Mouse (Mus musculus) frontal cortex, adult 2 months (tissue): ENCODE data around the gene Kcnk7. TPM values are rescaled to one million over a fixed set of nuclear protein-coding genes. Genes with fewer than 3 reads are reported as not detected.
"Not testable (repeated sequence)": the region's sequence is repeated elsewhere in the genome, so short reads cannot be mapped to it uniquely, and the experiment has no call there.

ENCODE experiments used
- DNase-seq, 2 experiments: peaks; one replicate each; pipeline ENCODE4 v3.0.0; 2022; ENCODE audit warnings: low spot score in 1 of 2; ENCODE audit errors: extremely low spot score in 1 of 2
- polyA plus RNA-seq: library from polyadenylated mRNA; depleted of rRNA; stranded (reverse); fragments of >200 nt; gene quantifications from 2 replicates; pipeline ENCODE4 v1.2.3, GENCODE M21; 2012; rRNA removed

Gene Kcnk7
- 0.22 and 0.27 TPM in 2 replicates for polyA plus RNA-seq

- DNase-seq: peak in 1 of 2 experiments; percentile 58
Observed at GRCm38 (mm10) chr19:5704163-5704800, at the start of gene Kcnk7. Kcnk7 (plus strand) TSS chr19:5704367.

GRCm38 (mm10) chr19:5654720-5655298, 49.4 kb upstream of the Kcnk7 start:
- no peak for DNase-seq

- DNase-seq: peak in 1 of 2 experiments; percentile 20
Observed at GRCm38 (mm10) chr19:5660942-5661751, 43.0 kb upstream of the Kcnk7 start.

DNA sequence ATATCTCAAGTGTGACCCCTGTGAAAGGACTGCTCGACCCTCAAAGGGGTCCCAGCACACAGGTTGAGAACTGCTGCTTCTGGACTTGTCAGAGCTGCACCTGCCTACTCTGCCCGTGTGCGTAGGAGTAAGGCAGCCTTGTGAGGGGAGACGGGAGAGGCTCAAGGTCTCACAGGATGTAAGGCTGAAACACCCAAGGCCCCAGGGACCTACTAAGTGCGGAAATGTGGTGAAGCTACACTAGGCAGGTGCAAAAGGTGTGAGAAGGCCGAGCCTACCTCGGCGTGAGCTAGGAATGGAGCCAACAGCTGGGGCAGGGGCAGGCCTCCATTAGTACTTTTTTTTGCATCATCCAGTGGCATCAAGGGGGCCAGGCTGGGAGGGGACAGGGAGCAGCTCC, 41.9 kb upstream of the Kcnk7 start:
- no peak for DNase-seq

DNA sequence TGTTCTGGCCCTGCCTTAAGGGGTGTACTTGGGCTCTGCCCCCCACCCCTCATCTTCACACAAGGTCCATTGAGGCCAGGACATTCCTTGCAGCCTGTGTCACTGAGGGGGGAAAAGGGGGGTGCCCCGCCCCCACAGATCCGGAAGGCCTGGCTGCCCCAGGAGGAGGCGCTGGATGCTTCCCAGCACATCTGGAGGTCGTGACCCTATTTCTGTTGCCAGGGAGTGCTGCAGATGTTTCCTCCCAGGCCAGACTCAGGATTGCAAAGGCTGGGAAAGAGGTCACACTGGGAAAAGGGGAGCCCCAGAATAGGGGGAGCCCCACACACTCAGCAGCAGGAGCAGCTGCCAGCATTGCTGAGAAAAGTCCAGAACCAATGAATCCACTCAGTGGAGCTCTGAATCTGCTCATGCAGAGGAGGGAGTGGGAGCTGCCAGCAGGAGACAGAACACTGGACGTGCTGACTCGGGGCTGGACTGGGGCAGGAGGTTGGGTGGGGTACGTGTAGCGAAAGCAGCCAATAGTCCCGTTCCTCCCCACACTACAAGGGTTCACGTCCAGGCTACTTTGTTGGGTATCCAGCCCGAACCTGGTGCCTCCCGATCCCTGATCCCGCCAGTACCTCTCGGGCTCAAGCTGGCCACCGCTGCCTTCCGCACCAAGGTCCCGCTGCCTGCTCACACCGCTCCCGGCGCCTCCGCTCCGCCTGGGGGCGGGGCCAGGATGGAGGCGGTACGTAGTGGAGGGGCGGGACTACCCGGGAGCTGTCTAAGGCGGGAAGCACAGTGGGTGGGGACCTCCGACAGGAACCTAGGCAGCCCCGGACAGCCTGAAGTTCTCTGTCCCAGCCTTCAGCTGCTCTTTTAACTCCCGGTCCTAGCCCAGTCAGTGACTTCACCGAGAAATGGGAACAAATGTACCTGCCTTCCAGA, 40.9 kb upstream of the Kcnk7 start, which contains the start of gene Sipa1:
TSS of gene Sipa1 (minus strand) at position 727 of the 933 bp plus-strand sequence.
- DNase-seq: peak in 1 of 2 experiments; percentile 73

- no peak for DNase-seq
Observed at GRCm38 (mm10) chr19:5664669-5665257, 39.4 kb upstream of the Kcnk7 start.

DNA sequence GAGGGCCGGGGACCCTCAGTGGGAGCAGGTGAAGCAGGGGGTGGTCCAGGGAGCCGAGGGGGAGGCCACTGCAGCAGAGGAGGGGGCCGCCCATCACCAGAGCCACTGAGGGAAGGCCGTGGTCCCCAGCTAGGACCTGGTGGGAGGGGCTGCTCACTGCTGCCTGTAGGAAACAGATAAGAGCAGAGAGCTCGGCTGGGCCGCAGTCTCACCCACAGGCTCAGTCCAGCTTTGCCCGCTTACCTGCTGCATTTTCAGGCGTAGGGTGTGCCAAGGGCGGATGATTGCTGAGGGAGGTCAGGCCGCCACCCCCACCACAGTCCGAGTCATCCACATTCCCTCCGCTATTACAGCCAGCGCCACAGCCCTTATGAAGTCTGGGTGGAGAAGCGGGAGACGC, 38.7 kb upstream of the Kcnk7 start:
- DNase-seq: no peak

DNA sequence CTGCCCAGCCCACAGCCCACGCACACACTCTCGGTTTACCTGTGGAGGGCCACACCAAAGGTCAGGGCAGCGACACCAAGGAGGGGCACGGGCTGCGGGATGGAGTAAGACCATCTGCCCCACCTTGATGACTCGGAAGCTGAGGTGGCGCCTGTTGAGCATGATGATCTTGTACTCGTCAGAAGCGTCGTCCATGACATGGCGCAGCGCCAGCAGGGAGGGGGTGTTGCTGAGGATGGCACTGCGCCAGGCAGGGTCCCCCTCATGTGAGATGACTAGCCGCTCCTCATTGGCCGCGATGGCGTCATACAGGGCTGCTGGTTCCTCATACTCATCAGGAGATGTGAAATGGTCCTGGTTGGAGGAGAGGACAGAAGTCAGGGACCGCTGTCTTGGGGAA, 37.8 kb upstream of the Kcnk7 start:
- DNase-seq: no peak

DNA sequence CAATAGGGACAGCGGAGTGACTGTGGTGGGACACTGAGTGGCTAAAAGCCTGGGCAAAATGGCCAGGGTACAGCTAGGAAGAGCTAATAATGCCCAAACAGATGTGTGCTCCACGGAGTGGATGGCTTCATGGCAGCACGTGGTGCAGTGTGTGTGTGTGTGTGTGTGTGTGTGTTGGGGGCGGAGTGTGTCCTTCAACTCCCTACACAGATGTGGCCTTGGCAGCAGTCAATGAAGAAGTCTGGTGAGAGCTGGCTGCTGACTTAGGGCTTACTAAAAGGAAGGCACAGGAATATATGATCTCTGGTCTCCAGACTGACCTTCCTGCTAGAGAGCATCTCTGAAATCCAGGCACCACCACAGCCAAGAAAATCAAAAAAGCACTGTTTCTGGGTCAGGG, 35.8 kb upstream of the Kcnk7 start:
- DNase-seq: no peak

- DNase-seq: no peak
Observed at GRCm38 (mm10) chr19:5680432-5680831, 23.7 kb upstream of the Kcnk7 start.

DNA sequence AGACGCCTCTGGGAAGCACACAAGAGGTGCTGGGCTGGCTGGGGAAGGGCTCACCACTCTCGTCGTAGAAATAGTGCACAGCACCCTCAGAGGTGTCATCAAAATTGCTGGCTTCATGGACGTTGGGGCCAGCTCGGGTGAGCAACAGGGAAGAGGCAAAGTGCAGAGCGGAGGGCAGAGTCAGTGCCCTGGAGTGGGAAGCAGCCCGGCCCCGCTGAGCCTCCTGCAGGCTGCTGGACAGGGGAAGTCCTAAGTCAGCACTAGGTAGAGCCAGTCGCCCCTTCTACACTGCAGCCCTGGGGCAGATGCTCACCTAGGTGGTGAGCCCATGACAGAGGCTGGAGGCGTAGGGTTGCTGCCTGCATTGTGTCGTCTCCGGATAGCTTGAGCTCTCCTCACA, 19.9 kb upstream of the Kcnk7 start:
- DNase-seq: no peak

DNA sequence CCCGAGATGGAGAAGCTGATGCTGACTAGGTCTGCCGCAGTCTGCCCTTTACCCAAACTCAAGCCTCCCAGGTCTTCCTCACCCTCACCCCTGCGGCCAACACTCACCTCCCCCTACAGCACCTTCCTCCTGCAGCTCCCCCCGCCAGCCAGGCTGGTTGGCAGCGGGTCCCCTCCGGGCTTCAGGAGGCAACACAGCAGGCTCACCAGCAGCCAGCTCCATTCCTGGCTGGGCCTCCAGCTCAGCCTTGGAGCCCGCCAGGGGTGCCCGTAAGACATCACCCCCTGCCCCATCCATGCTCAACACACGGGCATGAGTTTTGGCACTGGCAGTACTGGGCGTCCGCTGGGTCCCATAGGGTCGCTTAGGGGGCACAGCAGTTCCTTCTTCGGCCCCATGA, 19.2 kb upstream of the Kcnk7 start:
- no peak for DNase-seq

GRCm38 (mm10) chr19:5685431-5685830, 18.7 kb upstream of the Kcnk7 start:
- DNase-seq: no peak

DNA sequence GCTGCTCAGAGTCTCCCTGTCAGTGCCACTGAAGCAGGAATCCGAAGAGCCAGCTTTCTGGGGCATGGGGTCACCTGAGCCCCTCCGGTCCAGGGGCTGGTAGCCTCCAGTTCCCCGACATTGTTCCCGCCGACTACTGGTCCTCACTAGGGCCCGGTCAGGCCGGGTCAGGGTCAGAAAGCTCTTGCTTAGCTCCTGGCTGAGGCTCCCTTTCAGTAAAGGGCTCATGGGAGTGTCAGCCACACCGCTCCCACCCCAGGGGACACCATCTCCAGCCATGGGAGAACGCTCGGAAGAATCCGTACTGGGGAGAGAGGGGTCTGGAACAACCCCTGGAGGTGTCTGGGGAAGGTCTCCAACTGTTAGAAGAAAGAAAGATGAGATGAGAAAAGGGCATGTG, 18.3 kb upstream of the Kcnk7 start:
- no peak for DNase-seq

GRCm38 (mm10) chr19:5686437-5686836, 17.7 kb upstream of the Kcnk7 start:
- no peak for DNase-seq

- not testable (repeated sequence) for DNase-seq
Observed at GRCm38 (mm10) chr19:5686954-5687353, 17.2 kb upstream of the Kcnk7 start.

GRCm38 (mm10) chr19:5687738-5688137, 16.4 kb upstream of the Kcnk7 start:
- no peak for DNase-seq

DNA sequence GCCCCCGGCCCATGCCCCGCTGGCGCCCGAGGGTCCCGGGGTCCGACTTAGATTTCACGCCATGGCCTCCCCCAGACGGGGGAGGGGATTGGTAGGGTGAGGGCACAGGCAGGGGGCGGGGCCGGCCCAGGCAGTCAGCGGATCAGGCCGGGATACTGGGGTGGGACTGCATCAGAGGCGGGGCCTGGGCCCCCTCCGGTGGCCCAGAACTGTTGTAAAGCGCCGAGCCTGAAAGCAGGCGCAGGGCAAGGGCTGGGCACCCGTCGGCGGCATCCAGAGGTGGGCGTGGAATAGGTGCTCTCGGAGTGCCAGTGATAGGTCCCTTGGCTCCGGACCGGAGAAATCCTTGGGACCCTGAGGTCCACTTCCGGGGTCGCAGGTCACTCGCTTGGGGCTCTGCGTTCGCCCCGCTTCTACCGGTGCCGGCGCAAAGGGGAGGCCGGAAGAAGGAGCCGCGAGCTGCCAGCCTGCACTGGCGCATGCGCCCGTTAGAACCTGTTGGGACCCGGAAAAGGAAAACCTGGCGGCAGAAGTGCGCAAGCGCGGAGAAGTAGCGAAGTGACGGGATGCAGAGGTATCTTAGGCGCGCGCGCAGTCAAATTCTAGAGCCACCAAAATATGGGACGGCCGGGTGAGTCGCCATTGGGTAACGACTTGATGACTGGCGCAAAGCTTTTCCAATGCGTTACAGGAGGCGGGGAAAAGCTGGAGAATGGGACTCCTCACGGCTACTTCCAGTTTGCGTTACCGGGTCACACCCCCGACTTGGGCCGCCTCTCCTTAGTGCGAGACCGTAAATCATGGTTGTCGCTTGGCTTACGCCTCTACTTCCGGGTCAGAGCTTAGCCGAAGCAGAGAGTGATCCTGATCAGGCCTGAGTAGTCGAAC, 15.7 kb upstream of the Kcnk7 start, which contains the start of the genes Map3k11 and Pcnx3:
TSS of gene Map3k11 (plus strand) at position 543 of the 888 bp plus-strand sequence.
TSS of gene Pcnx3 (minus strand) at position 709 of the 888 bp plus-strand sequence.
- DNase-seq: peak; percentile 97 to 99

DNA sequence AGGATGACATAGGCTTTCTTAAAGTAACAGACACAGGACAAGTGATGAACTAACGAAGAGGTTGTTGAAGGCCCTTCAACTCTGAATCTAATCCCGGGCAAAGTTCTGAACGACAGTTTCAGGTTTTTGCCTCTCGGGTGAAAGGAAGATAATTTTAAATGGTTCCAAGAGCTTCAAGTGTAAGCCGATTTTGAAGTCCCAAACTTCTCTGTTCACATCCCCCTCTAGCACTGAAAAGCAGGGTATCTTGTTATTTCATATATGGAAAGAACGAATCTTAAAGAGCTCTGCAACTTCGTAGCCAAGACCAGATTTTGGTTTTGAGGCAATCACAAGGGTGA, 15.1 kb upstream of the Kcnk7 start:
- no peak for DNase-seq
